Mouse (Mus musculus): ENCODE measurements around the gene Vps54.

GRCm38 (mm10) chr11:21322349-21322748 lies 83.3 kb downstream of the Vps54 start:
- TF ChIP-seq POLR2A (IDR thresholded peaks at IDR 0.05; ENCODE audit: low read depth, low read length): 0 out of 2 replicates have a peak, but pooled peaks have one; percentile 15
- no peak for TF ChIP-seq E2F4 (IDR thresholded peaks at IDR 0.05; ENCODE audit: insufficient replicate concordance, low read depth, low read length)
- TF ChIP-seq EP300 (IDR thresholded peaks at IDR 0.05; ENCODE audit: low read length): no peak
- peak in 1 of 2 experiments; percentile 47; a peak in 2 of 4 replicates for TF ChIP-seq CTCF (conservative IDR thresholded peaks at IDR 0.05 in 1 of 2, IDR thresholded peaks at IDR 0.05 in 1 of 2; ENCODE audit: low read depth in 2 of 2, low read length in 2 of 2)
- no peak for TF ChIP-seq MAFK (IDR thresholded peaks at IDR 0.05; ENCODE audit: insufficient replicate concordance, low read length)
- no peak for TF ChIP-seq MAZ (IDR thresholded peaks at IDR 0.05; ENCODE audit: low read depth, low read length)
- no peak for TF ChIP-seq USF1 (IDR thresholded peaks at IDR 0.05; ENCODE audit: low read depth, low read length)
